In genomic region chr4:150898716-150899365, GRCm38 (mm10) we compare ENCODE assay signal across 8 mouse cellular contexts. TPM values are rescaled to one million over a fixed set of nuclear protein-coding genes. Genes with fewer than 3 reads are reported as not detected.
A peak's percentile ranks its signal among the peaks of the same experiment; 100 is the strongest.
DNase-seq lines count a peak whose midpoint lies in the region; ATAC-seq lines count a peak whose summit lies in the region.

No protein-coding gene starts in this region.

- no peaks in the 10 kb centered on the region for H3K4me1 ChIP-seq in embryonic facial prominence, embryonic 11.5 days (ENCODE audit: control insufficient read depth, insufficient read depth, low read length)
- H3K4me1 ChIP-seq in hindbrain, embryonic 13.5 days (replicated peaks): 0 out of 2 replicates have a peak, but pooled peaks cover 3% of the 10 kb centered on the region
- H3K4me1 ChIP-seq in midbrain, embryonic 15.5 days: no peaks in the 10 kb centered on the region

- H3K9me3 ChIP-seq in embryonic facial prominence, embryonic 11.5 days (replicated peaks; ENCODE audit: control insufficient read depth, low read length): no peaks in the 10 kb centered on the region
- no peaks in the 10 kb centered on the region for H3K9me3 ChIP-seq in hindbrain, embryonic 13.5 days
- H3K9me3 ChIP-seq in midbrain, embryonic 15.5 days: no peaks in the 10 kb centered on the region

- WGBS in embryonic facial prominence, embryonic 11.5 days: 55% methylated on average over 13 of the region's 13 CpGs
- WGBS in hindbrain, embryonic 13.5 days: 63% methylated on average over 13 of the region's 13 CpGs
- WGBS in midbrain, embryonic 15.5 days: 57% methylated on average over 13 of the region's 13 CpGs

- peaks cover 20% of the 10 kb centered on the region for H3K36me3 ChIP-seq in embryonic facial prominence, embryonic 11.5 days (replicated peaks; ENCODE audit: control insufficient read depth, insufficient read depth, low read depth, low read length)
- peaks cover 79% of the 10 kb centered on the region for H3K36me3 ChIP-seq in hindbrain, embryonic 13.5 days
- H3K36me3 ChIP-seq in midbrain, embryonic 15.5 days (replicated peaks): peaks cover 38% of the 10 kb centered on the region

- H3K27me3 ChIP-seq in embryonic facial prominence, embryonic 11.5 days (ENCODE audit: control insufficient read depth, insufficient read depth, low read length): no peaks in the 10 kb centered on the region
- no peaks in the 10 kb centered on the region for H3K27me3 ChIP-seq in hindbrain, embryonic 13.5 days
- H3K27me3 ChIP-seq in midbrain, embryonic 15.5 days (replicated peaks): no peaks in the 10 kb centered on the region

- DNase-seq in cerebellum, adult 11 months: peak; percentile 39
- DNase-seq in adrenal gland, adult 8-10 months: peak; percentile 42
- peak; percentile 87 for DNase-seq in embryonic facial prominence, embryonic 11.5 days (ENCODE audit: low spot score)
- peak; percentile 67 to 68 for DNase-seq in left cerebral cortex, postnatal 14 days (ENCODE audit: low spot score in 2 of 2)
- DNase-seq in spleen, adult 18-20 months: peak; percentile 54 to 58

- intact Hi-C loops in left cerebral cortex, postnatal 14 days (cut with DNase I): no loop called here

- H3K4me3 ChIP-seq in embryonic facial prominence, embryonic 11.5 days (ENCODE audit: low read depth, low read length): no peak overlapping the region
- H3K4me3 ChIP-seq in hindbrain, embryonic 13.5 days: no peak overlapping the region
- no peak overlapping the region for H3K4me3 ChIP-seq in midbrain, embryonic 15.5 days

- ATAC-seq in cerebellum, adult (ENCODE audit: insufficient number of reproducible peaks, low FRiP score, low TSS enrichment): no peak
- no peak for ATAC-seq in embryonic facial prominence, embryonic 11.5 days (replicated peaks; ENCODE audit: insufficient number of reproducible peaks, low FRiP score, low TSS enrichment, low read depth)
- peak; percentile 14; the same call in 1 of the 2 replicates for ATAC-seq in hindbrain, embryonic 13.5 days (ENCODE audit: low FRiP score)
- ATAC-seq in midbrain, embryonic 15.5 days (replicated peaks): peak; percentile 17; the same call in 1 of the 2 replicates

- H3K27ac ChIP-seq in embryonic facial prominence, embryonic 11.5 days (replicated peaks; ENCODE audit: low read depth, low read length): no peak overlapping the region
- no peak overlapping the region for H3K27ac ChIP-seq in hindbrain, embryonic 13.5 days
- H3K27ac ChIP-seq in midbrain, embryonic 15.5 days: no peak overlapping the region

- no peak overlapping the region for H3K4me2 ChIP-seq in embryonic facial prominence, embryonic 11.5 days (ENCODE audit: low read depth, low read length)
- no peak overlapping the region for H3K4me2 ChIP-seq in hindbrain, embryonic 13.5 days
- H3K4me2 ChIP-seq in midbrain, embryonic 15.5 days: no peak overlapping the region

- H3K9ac ChIP-seq in embryonic facial prominence, embryonic 11.5 days (replicated peaks; ENCODE audit: low read length): no peak overlapping the region
- H3K9ac ChIP-seq in hindbrain, embryonic 13.5 days: no peak overlapping the region
- no peak overlapping the region for H3K9ac ChIP-seq in midbrain, embryonic 15.5 days

RNA-seq across cellular contexts. Expression of gene Park7, which starts 15.4 kb away (rescaled TPM):
- total RNA-seq in adrenal gland, adult 8-10 months (2022): 100 to 1,000 TPM; 239 to 338 (median 269) TPM
- polyA plus RNA-seq in embryonic facial prominence, embryonic 11.5 days (2014; fragmentation: Nextera tagmentation; extraction: Ambion mirVana): 443 and 467 TPM in 2 replicates
- 359 and 380 TPM in 2 replicates for polyA plus RNA-seq in hindbrain, embryonic 13.5 days (2015; fragmentation: Nextera tagmentation; extraction: Ambion mirVana)
- 100 to 1,000 TPM; 203 to 206 TPM for total RNA-seq in left cerebral cortex, postnatal 14 days (2021)
- polyA plus RNA-seq in midbrain, embryonic 15.5 days (2015; fragmentation: Nextera tagmentation; extraction: Ambion mirVana): 365 and 370 TPM in 2 replicates

RNA-seq across cellular contexts. Expression of gene Tnfrsf9, which starts 15.5 kb away (rescaled TPM):
- under 1 TPM in 3 of 4 experiments, not detected in 1; 0.27 to 0.43 (median 0.28) TPM for total RNA-seq in adrenal gland, adult 8-10 months (2022)
- polyA plus RNA-seq in embryonic facial prominence, embryonic 11.5 days (2014; fragmentation: Nextera tagmentation; extraction: Ambion mirVana): 0.24 and 0.36 TPM in 2 replicates
- 0.22 and 0.38 TPM in 2 replicates for polyA plus RNA-seq in hindbrain, embryonic 13.5 days (2015; fragmentation: Nextera tagmentation; extraction: Ambion mirVana)
- total RNA-seq in left cerebral cortex, postnatal 14 days (2021): under 1 TPM; 0.36 to 0.40 TPM
- 0.30 and 0.36 TPM in 2 replicates for polyA plus RNA-seq in midbrain, embryonic 15.5 days (2015; fragmentation: Nextera tagmentation; extraction: Ambion mirVana)

RNA-seq across cellular contexts. Expression of gene Errfi1, which starts 45.1 kb away (rescaled TPM):
- total RNA-seq in adrenal gland, adult 8-10 months (2022): 10 to 100 TPM; 17.9 to 44.0 (median 29.8) TPM
- polyA plus RNA-seq in embryonic facial prominence, embryonic 11.5 days (2014; fragmentation: Nextera tagmentation; extraction: Ambion mirVana): 30.7 and 31.8 TPM in 2 replicates
- polyA plus RNA-seq in hindbrain, embryonic 13.5 days (2015; fragmentation: Nextera tagmentation; extraction: Ambion mirVana): 29.0 and 29.5 TPM in 2 replicates
- total RNA-seq in left cerebral cortex, postnatal 14 days (2021): 10 to 100 TPM; 24.2 to 33.2 TPM
- polyA plus RNA-seq in midbrain, embryonic 15.5 days (2015; fragmentation: Nextera tagmentation; extraction: Ambion mirVana): 25.6 and 26.4 TPM in 2 replicates

Comparison
In these comparisons a context has a peak if more than half of its experiments do, and no peak if none do; other contexts are left out.
1. ATAC-seq: peak in hindbrain, embryonic 13.5 days (single experiment) and midbrain, embryonic 15.5 days (single experiment); none in cerebellum, adult (single experiment) and embryonic facial prominence, embryonic 11.5 days (single experiment).
2. Peak in every context shown above with its lines, with median percentiles within 50 percentile points of each other: DNase-seq.